Mouse (Mus musculus): ENCODE measurements at regions not wholly inside any gene's neighbourhood (a gene's known extent, or its start where the extent isn't known, plus 50 kb on each side); places are given as distances from the start of the nearest gene placed in this dataset.

DNA sequence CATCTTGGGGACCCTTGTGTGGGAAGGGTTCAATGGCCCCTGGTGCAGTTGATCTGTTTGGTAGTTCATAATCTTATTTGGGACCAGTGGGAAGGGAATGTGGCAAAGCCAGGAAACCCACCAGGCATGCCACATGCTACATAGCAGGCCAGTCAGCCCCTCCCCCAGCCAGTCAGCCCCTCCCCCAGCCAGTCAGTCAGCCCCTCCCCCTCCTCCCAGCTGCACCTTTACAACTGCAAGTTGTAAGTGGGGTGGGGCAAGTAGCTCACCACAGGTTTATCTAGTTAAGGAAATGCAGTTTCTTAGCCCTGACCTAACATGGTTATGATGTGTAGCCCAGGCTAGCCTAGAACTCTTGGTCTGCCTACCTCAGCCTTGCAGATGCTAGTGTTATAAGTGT, 171.9 kb downstream of the Cog6 start:
- TF ChIP-seq POLR2A (IDR thresholded peaks at IDR 0.05; ENCODE audit: borderline replicate concordance, low read depth, low read length): no peak
- no peak for TF ChIP-seq CTCF (IDR thresholded peaks at IDR 0.05; ENCODE audit: low read depth, low read length)

Data from bone marrow macrophage, adult 2 months (primary cell).